Mouse (Mus musculus): ENCODE measurements around the gene Rad9b.

The Rad9b gene

GRCm38 (mm10) chr5:122285029-122285766 lies 68.8 kb downstream of the Rad9b start:
- no peak for DNase-seq (ENCODE audit: low read depth, low spot score)

GRCm38 (mm10) chr5:122284183-122285028 lies 69.6 kb downstream of the Rad9b start, which contains the start of gene Pptc7:
Pptc7 (plus strand) TSS chr5:122284365.
- DNase-seq (ENCODE audit: low read depth, low spot score): peak; percentile 94

DNA sequence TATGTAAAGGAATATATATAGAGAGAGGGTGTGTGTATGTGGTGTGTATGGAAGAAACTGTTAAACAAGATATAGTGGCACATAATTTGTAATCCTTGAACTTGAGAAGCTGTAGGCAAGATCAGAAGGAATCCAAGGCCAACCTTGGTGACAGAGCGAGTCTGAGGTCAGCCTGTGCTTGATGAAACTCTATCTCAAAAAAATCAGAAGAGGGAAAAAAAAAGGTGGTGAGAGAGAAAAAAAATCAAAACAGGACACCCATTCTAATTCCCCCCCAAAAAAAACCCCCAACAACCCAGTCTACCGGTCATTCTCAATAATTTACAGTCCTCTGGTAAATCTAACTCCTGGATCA lies 70.2 kb downstream of the Rad9b start:
- no peak for DNase-seq (ENCODE audit: low read depth, low spot score)

DNA sequence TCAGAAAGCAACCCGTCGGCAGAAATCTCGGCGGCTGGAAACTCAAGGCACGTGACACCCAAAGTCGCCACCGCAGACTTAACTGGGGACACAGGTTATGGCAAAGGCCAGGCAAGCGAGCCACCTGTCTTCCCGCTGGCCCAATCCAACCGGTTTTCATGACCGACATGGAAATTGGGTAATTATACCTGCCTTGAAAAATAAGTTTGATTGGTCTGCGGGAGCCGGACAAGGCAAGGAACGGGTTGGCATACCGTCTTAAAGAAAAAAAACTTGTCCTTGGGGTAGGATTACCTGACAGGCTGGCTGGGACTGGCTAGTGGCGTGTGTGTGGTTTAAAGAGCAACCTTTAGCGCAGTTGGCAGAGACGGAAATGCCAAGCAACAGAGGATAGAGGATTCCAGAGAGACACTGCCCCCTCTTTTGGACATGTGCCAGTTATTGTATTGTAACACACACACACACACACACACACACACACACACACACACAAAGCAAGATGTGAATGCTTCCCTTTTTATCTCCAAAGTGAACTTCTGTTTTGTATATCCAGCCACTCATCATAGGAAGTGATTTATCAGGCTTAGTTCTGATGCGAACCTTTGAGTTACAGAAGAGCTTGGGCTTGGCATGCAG lies 73.1 kb downstream of the Rad9b start:
- DNase-seq (ENCODE audit: low read depth, low spot score): no peak

GRCm38 (mm10) chr5:122280422-122280826 lies 73.6 kb downstream of the Rad9b start:
- DNase-seq (ENCODE audit: low read depth, low spot score): no peak

- DNase-seq (ENCODE audit: low read depth, low spot score): no peak
Observed at GRCm38 (mm10) chr5:122279799-122280421, 74.1 kb downstream of the Rad9b start.

GRCm38 (mm10) chr5:122278946-122279345 lies 75.1 kb downstream of the Rad9b start:
- DNase-seq (ENCODE audit: low read depth, low spot score): no peak

- DNase-seq (ENCODE audit: low read depth, low spot score): peak; percentile 98
Observed at GRCm38 (mm10) chr5:122274785-122275184, 79.2 kb downstream of the Rad9b start.

Measured in ES-CJ7 (cell line).